Mouse (Mus musculus): ENCODE results near the gene Abca1.

The Abca1 gene

DNA sequence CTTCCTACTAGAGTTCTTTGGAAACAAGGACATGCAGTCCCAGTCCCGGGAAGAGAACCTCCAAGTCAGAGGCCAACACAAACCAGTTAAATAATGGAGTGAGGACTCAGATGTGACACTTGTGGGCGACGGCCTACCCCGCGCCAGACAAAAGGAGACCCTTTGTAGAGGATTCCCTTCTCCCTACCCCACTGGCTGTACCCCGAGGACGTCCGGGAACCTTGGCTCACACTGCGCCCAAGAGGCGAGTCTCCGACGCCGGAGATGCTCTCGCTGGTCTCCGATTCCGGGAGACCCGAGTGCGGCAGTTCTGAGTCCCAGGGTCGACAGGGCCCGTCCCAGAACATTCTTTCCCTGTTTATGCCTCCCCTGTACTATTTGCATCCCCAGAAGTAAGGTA is 519 bp downstream of the Abca1 start:
- TF ChIP-seq GATA4 (IDR thresholded peaks at IDR 0.05; ENCODE audit: insufficient replicate concordance, low read length) = no peak

DNA sequence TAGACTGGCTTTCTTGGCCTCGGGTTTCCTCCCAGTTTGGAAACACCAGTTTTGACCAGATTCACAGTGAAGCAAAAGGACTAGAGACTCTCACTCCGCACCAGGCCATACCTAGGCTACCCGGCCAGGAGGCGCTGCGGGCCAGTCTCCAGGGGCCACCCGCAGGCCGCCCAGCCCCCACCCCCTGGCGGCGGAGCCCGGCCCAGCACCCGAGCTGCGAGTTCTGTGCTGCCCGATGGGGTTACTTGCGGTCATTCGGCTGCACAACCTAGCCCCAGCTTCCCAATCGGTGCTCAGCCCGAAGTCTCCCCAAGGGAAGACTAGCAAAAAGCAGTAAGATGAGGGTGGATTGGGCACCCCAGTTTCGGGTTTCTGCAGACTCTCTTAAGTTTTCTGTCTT is 1.1 kb downstream of the Abca1 start:
- TF ChIP-seq GATA4 (IDR thresholded peaks at IDR 0.05; ENCODE audit: insufficient replicate concordance, low read length) = peak; percentile 33; the same call in 1 of the 2 replicates

DNA sequence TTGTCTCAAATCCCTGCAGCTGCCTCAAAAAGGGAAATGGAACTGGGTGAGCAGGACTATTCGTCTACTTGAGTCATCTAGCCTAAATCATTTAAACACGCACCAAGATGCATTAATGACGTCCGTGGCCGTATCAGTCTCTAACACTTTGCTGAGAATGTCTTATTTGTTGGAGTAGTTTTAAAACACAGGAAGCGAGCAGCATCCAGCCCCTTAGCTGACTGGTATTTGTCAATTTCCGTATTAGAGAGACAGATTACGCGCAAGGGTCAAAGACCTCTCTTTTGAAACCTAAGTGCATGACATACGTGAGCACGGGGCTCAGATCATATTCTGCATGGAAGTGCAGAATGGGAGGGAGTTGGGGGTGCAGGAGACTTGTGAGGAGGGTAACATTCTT is 4.2 kb downstream of the Abca1 start:
- peak; percentile 69; the same call in 1 of the 2 replicates for TF ChIP-seq GATA4 (IDR thresholded peaks at IDR 0.05; ENCODE audit: insufficient replicate concordance, low read length)

- no peak for TF ChIP-seq GATA4 (IDR thresholded peaks at IDR 0.05; ENCODE audit: insufficient replicate concordance, low read length)
Observed at GRCm38 (mm10) chr4:53153711-53154110, 6.0 kb downstream of the Abca1 start.

DNA sequence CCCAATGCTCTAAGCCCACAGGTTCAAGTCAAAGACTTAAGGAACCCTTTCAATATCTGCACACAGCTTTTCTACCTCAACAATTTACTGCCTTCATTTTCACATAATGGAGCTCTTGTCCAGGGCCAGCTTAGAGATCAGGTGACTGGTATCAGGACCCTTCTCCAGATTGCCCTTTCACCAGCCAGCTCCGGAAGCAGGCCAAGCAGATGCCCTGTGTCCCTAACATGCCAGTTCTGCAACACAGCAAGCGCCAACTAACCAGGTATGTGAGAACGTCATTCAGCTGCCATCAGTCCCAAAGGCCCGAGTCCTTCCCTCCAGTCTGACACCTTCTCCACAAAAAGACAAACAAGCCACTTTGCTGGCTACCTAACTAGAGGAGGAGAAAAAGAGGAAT is 6.6 kb downstream of the Abca1 start:
- TF ChIP-seq GATA4 (IDR thresholded peaks at IDR 0.05; ENCODE audit: insufficient replicate concordance, low read length) = no peak

DNA sequence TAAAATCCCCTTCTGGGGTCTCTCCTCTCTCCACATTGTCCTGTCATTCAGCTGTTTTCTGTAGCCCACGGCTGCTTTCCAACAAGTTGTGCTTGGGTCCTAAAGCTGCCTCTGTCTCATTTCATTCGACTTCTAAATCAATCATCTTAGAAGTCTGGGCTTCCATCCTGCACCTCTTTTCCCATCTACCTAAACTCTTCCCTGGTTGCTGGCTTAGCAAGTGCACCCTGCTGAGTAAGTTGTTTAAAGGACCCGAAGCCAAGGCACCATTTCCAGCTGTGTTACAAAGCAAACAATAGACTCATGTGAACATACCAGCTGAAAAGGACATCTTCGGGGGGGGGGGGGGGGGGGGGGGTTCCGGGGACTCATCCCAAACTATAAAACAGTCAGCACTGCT is 7.0 kb downstream of the Abca1 start:
- no peak for TF ChIP-seq GATA4 (IDR thresholded peaks at IDR 0.05; ENCODE audit: insufficient replicate concordance, low read length)

DNA sequence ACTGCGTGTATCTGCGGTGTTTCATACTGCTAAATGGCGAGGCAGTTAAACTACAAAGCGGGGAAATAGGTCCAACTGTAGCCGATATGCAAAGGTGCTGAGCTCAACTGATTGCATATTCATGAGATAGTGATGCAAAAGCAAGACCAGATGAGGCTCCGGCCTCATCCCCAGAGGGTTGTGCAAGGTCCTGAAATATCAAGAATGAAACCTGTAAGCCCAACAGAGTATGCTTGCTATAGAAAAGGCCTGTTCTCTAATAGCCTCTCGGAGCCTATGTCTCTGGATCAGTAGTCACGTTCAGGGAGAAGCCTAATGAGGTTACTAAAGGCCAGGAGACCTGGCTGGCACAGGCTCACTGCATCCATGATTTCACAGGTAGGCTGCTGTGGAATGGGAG is 9.2 kb downstream of the Abca1 start:
- no peak for TF ChIP-seq GATA4 (IDR thresholded peaks at IDR 0.05; ENCODE audit: insufficient replicate concordance, low read length)

GRCm38 (mm10) chr4:53149644-53150043 is 10.1 kb downstream of the Abca1 start:
- no peak for TF ChIP-seq GATA4 (IDR thresholded peaks at IDR 0.05; ENCODE audit: insufficient replicate concordance, low read length)

DNA sequence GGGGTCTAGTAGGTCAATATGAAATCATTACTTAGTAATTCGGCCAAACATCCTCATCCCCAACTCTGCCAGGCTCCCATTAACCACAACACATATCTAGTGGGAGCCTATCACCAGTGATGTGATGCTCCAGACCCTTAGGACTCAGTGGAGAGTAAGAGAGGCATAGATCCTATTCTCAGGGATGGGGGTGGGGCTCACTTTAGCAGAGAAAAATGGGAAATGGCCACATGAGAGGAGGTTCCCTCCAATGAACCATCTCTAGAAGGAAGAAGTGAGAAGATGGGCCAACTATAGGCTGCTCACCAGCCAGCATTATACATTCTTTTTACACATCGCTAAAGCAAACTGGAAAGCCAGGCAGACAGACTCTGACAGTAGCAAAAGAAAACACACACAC is 10.9 kb downstream of the Abca1 start:
- TF ChIP-seq GATA4 (IDR thresholded peaks at IDR 0.05; ENCODE audit: insufficient replicate concordance, low read length) = no peak

DNA sequence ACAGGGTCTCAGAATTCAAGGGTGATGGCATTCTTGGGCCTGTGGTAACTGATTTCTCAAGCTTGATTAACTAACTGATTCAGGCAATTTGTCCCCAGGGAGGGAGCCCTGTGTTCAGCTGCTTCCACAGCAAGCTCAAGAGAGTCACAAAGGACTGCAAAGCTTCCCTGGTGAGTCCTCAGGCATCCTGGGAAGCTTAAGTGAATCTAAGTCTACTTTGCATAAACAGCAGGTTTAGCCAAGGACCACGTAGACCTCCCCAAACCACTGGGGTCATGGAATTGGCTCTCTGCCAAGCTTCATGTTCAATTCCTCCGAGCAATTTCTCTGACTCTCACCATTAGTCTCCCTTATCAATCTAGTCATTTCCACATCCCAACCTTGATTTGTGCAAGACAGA is 12.2 kb downstream of the Abca1 start:
- peak; percentile 24; the same call in 1 of the 2 replicates for TF ChIP-seq GATA4 (IDR thresholded peaks at IDR 0.05; ENCODE audit: insufficient replicate concordance, low read length)

DNA sequence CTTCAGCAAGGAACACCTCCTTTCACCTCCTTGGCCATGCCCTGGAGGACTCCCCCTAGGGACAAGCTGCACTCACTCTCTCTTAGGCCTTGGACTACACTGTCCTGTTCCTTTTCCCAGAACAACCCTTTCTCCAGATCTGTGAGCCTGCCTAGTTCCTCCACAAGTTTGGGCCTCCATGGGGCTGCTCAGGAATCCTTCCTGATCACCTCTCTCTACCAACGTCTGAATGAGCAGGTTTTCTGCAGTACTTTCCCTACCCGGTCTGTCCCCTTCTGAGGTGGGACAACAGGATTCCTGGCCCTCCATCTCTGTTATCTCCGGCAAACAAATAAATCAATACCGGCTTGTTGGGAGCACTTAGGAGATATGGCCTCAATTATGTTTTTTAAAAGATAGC is 12.6 kb downstream of the Abca1 start:
- TF ChIP-seq GATA4 (IDR thresholded peaks at IDR 0.05; ENCODE audit: insufficient replicate concordance, low read length) = 0 out of 2 replicates have a peak, but pooled peaks have one; percentile 15

- no peak for TF ChIP-seq GATA4 (IDR thresholded peaks at IDR 0.05; ENCODE audit: insufficient replicate concordance, low read length)
Observed at GRCm38 (mm10) chr4:53146227-53146949, 13.3 kb downstream of the Abca1 start.

- TF ChIP-seq GATA4 (IDR thresholded peaks at IDR 0.05; ENCODE audit: insufficient replicate concordance, low read length) = no peak
Observed at GRCm38 (mm10) chr4:53145434-53146168, 14.1 kb downstream of the Abca1 start.

DNA sequence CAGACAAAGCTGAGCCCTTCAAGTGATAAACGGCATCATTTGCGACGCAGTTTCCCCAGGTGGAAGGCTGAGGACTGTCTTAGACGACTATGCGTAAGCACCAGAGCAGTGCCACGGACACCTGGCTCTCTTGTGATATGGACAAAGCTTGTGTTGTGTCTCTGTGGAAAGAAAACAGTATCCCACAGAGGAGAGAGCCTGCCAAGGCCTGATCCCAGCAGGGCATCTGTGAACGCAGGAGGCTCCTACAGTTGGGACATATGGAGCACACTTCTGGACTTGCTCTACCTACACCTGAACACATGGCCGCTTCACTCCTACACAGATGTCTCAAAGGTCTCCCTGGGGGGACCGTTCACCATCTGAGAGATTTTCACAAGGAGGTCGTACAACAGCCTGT is 15.1 kb downstream of the Abca1 start:
- TF ChIP-seq GATA4 (IDR thresholded peaks at IDR 0.05; ENCODE audit: insufficient replicate concordance, low read length) = no peak

DNA sequence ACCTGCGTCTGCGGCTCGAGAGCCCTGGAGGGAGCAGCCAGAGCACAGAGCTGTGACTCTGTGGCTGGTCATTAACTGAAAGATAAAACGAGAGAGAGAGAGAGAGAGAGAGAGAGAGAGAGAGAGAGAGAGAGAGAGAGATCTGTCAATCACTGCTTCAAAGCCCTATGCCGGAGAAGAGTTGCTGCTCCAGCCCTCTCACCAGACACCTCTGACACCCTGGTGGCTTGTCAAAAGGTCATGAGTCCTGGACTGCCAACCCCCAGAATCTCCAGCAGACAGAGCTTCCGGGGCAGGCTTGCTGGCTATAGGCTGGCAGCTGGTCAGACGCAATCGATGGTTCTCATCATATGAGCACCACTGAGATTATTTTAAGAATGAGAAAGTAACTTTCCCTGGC is 15.7 kb downstream of the Abca1 start:
- TF ChIP-seq GATA4 (IDR thresholded peaks at IDR 0.05; ENCODE audit: insufficient replicate concordance, low read length) = peak; percentile 65

DNA sequence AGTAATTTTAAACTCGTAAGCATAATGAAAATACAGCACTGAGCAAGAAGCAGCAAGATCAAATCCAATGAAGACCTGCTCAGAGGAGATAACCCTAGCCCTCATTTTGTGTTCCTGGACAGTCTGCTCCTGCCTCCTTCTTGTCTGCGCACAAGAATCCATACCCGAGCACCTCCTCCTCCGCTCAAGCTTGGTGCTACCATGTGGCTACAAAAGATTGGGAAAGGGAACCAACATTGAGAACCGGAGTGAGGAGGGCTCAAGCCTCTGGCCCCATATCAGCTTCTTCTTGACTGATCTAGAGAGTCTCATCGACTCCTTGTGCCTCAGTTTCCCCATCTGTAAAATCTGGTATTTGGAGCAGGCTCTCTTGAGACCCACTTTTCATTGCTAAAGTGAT is 19.0 kb downstream of the Abca1 start:
- no peak for TF ChIP-seq GATA4 (IDR thresholded peaks at IDR 0.05; ENCODE audit: insufficient replicate concordance, low read length)

All from liver, adult (tissue).